Mouse (Mus musculus): ENCODE data around the gene Bend4.

Bend4 gene

DNA sequence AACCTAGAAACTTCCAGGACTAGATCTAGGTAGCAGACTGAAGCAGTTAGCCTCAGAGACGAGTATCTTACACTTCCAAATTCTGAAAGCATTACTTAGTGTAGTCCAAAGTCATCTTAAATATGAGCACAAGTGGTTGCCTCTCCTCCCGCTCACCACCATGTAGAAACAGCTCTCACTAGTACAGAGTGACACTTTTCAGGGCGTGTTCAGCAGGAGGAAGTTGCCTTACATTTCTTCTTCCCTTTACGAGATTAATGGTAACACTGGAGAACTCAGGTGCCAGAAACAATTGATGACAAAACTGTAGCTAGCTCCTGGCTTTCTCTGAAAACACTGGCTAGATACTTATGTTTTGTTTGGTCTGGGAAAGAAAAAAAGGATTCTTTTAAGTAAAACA, 8.7 kb downstream of the Bend4 start:
- peak; percentile 46 for DNase-seq (ENCODE audit: low spot score)

DNA sequence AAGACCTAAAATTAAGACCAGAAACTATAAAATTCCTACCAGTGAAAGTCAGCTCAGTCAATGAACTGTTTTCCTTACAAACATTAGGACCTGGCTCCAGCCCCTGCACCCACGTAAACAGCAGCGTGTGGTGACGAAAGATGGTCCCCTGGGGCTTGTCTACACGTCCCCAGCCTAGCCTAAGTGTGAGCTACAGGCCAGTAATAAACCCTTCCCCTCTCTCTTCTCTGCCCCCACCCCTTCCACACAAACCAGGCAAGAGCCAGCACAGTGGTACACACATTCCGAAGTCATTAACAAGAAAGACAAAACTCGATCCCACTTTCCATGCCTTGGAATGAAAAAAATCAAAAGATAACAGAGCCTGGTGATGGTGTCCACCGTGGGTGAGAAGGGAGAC, 16.6 kb downstream of the Bend4 start:
- no peak for DNase-seq (ENCODE audit: low spot score)

DNA sequence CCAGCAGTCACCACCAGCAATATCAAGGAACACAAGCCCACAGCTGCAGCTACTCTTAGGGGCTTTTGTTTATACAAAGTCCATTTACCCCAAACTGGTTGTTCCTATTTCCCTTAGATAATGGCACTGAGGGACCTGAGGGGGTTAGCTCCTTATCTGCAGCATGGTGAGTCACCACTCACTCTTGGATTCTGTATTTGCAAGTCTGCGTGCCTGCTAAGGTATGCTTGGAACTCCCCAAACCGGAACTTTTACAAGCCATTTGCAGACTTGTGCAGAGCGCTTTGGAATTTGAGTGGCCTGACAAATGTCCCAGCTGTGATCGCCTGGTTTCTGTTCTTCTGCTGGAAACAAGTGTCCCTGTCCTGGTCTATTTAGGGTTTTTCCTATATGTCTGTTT, 17.7 kb downstream of the Bend4 start:
- DNase-seq (ENCODE audit: low spot score), result no peak

DNA sequence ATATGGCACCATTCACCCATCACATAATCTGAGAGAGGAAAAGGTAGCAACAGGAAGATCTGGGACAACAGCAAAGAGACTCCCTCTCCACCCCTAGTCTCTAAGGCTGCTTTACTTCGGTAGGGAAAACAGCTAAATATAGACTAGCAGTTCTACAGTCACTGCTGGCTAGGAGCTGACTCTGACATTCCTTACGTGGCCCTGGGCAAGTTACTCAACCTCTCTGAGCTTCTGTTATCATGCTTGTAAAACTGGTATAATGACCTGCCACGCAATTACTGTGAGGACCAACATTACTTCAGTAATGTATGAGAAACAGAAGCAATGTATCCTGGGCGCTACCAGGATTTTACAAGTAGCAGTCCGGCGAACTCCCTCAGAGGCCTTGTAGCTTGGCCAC, 19.7 kb downstream of the Bend4 start:
- DNase-seq (ENCODE audit: low spot score), result no peak

DNA sequence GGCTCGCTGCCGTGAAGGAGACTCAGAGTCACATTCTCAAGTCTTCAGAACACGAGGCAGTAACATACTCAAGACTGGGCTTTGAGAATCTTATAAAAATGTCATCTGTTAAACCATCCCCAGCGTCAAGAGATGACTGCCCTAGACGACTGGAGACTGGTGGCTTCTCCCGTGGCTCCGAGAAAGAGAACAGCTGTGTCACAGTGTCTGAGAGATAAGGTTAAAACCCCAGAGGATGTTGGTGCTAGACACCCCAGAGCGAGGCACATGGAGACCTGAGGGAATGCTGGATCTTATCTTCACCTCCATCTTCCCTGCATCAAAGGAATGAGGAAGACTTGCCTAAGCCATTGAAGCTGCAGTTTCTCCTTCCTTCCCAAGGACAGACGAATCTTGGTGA, 23.2 kb downstream of the Bend4 start:
- DNase-seq (ENCODE audit: low spot score), result no peak

DNA sequence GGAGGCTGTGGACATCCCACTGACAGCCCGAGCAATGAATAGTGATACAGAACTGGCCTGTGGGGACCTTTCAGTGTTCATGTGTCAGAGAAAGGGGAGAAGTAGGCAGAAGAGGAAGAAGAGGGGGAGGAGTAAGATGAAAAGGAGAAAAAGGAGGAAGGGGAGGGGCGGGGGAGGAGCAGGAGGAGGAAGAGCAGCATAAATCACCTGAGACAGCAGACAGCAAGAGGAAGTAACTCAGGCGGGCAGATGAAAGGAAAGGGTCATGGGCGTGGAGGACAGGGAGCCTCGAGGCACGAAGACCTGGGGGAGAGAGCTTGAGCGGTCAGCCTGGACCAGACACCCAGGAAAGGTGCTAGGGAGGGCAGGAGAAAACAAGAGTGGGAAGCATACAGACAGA, 23.7 kb downstream of the Bend4 start:
- DNase-seq (ENCODE audit: low spot score), result no peak

DNA sequence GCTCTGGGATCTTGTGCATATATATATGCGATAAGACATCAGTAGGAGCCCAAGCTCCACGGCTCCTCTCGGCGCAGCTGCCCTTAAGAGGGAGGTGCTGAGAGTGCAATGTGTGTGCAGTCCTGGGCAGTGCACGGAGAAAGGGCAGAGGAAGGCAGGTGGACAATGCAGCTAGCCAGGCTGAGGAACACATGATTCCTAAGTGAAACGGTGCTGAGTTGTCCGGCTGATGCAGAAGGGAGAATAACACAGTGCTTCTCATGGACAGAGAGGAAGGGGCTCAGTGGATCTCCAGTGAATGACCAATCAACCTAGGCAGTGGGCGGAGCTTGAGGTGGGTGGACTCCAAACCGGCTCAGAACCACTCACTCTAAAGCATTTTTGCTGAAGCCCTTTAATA, 26.5 kb downstream of the Bend4 start:
- DNase-seq (ENCODE audit: low spot score), result no peak

DNA sequence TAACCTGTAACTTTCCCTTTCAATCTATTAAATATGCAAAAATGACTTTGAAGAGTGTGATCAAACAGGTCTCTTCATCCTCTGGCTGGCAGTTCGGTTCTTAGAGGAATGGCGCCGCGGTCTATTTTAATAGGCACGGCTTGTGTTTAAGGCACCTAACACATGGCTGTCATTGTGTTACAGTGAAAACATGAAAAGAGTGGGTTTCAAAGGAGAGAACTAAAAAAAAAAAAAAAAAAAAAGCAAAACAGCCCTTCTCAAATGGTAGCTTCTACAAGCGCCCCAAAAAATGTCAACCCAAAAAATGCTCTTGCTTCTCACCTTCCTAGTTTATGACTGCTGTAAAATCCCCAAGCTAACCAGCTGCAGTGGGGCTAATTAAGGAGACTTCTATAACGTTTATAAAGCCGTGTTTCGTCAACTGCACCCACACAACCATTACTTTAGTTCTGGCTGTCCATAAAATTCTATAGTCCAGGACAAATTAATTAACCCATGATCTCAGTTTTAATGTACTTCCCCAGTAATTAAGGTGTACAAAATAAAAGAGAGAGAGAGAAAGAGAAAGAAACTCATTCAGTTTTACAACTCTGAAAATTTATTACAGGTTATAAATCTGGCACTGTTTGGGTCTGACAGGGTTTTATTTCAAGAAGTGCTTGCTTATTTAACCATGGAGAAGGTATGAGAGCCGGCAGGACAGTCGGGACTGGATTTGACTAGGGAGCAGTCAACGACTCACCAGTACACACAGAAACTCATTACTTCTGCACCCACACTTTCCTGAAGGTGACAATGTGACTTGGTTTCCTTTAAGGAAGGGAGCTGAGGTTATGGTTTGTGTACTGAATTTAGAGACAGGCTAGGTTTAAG, 27.3 kb downstream of the Bend4 start:
- DNase-seq (ENCODE audit: low spot score), result no peak

DNA sequence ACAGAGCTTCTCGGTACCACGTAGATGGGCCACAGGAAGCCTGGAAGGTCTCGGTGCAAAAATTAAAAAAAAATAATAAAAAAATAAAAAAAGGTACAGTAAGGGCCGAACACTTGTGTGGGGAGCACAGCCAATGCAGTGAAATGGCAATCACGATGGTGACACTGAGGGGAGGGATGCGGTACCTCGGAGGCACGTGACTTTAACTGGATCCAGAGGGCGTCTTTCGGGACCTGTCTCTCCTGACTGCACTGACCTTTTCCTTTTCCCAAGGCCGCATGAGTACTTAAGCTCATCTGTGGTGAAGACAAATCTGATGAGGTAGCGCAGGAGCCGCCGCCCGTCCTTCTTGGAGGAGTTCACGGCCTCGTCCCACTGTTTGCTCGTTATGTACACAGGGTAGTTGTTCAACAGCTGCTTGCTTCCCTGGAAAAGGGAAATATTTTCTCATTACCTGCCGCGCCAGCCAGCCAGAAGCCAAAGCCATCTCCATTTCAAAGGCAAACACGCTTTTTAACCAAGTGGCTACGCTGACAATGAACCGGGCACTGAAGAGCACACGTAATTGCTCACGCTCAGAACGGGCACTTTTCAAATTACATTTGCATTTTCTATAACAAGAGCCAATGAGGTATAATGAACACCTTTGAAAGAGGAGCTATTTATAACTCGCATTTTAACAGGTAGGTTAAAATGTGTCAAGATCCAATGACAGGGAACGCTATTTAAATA, 28.1 kb downstream of the Bend4 start:
- DNase-seq (ENCODE audit: low spot score), result no peak

DNA sequence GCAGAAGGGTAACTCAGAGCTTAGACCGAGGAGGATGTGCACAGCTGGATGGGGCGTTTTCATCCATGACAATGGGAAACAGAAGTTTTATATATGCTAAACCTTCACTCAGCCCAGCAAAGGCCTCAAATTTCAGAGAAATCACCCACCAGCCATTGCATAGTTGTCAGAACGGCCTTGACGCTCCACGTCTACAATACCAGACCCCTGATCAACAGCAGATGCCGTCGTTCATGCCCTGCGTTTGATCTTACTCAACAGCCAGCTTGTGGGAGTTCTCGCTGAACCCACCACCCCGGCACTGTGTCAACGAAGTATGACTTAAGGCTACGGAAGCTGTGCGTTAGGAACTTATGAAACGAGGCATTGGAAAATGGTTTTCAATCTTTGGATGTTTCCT, 30.9 kb downstream of the Bend4 start:
- DNase-seq (ENCODE audit: low spot score), result no peak

DNA sequence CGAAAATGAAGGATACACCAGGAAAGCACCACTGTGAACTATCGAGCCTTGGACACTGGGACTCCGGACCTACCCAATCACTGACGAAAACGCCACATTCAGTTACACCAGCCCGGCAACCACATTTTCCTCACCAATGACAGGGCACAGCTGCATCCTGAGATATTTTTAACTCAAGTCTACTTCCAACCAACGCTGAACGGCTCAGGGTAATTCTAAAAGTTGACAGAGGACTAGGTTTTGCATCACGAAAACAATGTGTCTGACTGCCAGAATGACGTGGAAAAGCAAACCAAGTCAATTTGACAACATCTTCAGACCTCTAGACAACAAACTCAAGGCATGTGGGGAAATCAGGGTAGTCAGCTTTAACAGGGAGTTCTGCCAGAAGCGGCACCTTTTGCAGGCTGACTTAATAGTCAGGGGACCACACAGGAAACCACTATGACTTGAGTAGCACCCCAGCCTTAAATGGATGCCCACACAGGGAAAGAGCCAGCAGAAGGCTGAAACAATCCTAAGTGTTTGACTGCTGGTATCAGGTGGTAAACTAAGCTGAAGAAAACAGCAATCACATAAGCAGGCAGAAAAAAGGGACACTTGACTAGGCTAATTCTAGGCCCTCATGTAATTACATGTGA, 32.8 kb downstream of the Bend4 start:
- peak; percentile 80 for DNase-seq (ENCODE audit: low spot score)

DNA sequence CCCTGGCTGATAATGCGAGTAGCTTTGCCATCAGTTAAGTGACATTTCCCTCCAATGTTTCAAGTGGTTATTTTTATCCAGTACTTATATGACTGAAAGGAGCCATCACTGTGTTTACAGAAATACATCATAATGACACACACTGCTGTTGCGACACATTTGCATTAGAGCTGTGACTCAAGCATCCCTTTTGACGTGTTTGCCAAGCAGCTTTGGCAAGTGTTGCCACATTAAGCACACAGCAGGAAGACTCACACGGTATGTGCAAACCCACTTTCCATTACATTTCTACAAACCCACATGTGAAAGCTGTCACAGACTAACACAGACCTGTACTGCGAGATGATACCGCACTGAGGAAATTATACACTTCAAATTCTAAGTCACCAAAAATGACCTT, 34.2 kb downstream of the Bend4 start:
- DNase-seq (ENCODE audit: low spot score), result peak; percentile 83

DNA sequence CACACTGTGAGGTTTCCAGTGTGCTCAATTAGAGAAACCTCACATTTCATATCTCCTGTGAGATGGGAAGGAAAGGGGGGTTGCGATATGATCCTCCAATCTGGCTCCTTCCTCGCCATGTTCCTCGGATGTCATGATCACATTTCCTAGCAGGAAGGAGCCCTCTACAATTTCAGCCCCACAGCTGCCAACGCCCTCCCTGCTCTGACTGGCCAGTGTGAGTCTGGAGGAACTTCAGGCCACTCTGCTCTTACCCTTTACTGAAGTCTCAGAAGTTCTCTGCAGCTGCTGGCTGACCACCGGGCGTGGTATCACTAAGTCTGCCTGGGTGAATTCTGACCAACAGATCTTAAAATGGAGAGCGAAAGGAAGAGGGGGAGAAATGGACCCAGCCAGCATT, 45.6 kb downstream of the Bend4 start:
- DNase-seq (ENCODE audit: low spot score), result no peak

DNA sequence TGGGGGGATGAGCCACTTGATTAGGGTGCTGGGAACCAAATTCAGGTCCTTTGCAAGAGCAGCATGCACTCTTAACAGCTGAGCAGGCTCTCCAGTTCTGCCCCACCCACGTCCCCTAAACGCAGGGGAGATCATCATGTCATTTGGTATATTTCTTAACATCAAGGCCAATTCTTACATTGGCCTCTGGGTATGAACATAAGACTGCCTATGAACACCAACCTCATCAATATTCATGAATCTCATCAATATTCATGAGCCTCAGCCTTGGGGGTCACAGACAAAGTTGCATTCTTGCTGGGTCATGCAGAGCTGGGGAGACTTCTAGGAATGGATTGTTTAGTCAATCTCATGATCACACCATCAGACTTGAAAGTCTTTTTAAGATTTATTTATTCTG, 46.4 kb downstream of the Bend4 start:
- DNase-seq (ENCODE audit: low spot score), result no peak

DNA sequence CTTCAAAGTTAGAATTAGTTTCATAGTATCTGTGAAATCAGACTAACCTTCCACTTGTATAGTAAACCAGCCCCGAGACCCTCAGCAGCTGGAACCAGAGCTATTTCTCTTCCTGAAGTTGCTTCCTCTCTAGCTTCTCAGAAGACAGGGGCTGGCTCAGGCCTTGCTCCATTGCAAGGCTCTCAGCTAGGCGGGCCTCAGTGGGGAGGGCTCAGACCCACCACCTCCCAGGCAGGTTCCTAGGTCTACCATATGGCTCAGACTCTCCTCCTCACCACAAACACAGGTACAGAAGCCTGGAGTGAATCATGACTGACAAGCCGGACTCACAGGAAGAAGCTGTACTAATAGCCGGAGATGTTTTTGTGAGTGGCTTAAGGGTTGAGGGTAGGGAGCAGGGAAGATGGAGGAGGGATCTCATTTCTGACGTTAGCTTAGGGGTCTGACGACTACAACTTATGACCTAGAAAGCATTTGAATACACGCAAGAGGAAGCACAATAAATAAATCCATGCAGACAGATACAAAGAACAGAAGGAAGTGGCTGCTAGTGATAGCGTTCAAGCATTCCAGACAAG, 51.0 kb downstream of the Bend4 start:
- DNase-seq (ENCODE audit: low spot score), result no peak

DNA sequence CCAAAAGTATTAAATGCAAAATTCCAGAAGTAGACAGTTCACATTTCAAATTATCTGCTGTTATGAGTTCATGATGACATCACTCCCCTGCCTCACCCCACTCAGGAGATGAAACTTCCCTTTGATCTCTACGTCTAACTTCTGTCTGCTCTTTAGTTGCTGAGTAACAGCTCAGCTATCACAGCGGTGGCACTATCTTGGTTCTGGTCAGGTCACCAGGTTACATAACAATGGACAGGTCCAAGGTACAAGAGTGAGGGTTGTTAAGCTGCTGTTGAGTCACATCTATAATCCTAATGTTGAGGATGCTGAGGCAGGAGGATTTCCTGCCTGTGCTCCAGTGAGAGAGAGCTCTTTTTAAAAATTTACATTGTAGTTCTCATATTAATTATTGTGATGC, 65.2 kb downstream of the Bend4 start:
- DNase-seq (ENCODE audit: low spot score), result no peak

DNA sequence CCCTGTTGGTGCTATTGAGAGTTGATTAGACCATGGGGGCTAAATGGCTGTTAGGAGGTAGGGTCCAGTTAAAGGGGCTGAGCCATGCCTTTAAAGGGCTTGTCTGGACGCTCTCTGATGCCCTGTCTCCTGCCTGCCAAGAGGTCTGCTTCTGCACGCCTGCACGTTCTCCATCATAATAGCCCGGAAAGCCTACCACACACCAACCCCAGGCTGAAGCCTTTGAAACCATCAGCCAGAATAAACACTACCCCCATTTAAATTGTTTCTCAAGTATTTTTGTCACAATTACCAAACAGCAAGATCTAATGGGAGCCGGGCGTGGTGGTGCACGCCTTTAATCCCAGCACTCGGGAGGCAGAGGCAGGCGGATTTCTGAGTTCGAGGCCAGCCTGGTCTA, 65.8 kb downstream of the Bend4 start:
- no peak for DNase-seq (ENCODE audit: low spot score)

DNA sequence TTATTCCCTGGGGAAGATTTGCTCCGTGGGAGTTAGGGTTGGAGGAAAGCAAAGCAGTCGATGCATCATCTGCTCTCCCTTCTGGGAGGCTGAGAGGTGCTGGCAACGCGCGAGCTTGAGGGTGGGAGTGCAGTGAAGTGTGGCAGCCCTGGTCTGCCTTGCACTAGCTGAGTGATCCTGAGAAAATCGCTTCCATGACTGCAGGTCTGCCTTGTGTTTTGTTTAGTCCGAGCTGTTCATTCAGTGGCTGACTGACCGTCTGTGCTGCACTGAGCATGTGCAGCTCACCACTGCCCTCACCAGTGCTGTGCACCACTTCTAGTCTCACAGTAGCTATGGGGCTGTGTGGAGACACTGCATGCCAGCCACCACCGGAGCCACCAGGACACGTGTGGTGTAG, 79.2 kb downstream of the Bend4 start:
- DNase-seq (ENCODE audit: low spot score), result no peak

DNA sequence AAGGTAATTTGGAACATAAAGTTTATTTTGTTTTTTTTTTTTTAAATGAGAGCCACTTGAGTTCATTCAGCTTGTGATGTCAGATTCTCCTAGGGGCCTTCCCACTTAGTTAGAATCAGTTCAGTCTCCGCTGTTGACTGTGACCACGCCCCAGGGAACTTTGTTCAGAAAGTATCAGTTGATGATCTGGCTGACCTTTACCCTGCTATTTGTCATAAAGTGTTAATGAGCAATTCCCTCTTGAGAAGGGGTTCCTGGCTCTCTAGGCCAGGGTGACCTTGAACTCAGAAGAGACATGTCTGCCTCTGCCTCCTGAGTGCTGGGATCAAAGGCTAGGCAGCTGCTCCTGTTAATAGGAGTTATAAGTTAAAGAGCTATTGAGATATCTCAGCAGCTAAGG, 81.0 kb downstream of the Bend4 start:
- no peak for DNase-seq (ENCODE audit: low spot score)
